ENCODE assay signal across 11 mouse cellular contexts in the genomic region with DNA sequence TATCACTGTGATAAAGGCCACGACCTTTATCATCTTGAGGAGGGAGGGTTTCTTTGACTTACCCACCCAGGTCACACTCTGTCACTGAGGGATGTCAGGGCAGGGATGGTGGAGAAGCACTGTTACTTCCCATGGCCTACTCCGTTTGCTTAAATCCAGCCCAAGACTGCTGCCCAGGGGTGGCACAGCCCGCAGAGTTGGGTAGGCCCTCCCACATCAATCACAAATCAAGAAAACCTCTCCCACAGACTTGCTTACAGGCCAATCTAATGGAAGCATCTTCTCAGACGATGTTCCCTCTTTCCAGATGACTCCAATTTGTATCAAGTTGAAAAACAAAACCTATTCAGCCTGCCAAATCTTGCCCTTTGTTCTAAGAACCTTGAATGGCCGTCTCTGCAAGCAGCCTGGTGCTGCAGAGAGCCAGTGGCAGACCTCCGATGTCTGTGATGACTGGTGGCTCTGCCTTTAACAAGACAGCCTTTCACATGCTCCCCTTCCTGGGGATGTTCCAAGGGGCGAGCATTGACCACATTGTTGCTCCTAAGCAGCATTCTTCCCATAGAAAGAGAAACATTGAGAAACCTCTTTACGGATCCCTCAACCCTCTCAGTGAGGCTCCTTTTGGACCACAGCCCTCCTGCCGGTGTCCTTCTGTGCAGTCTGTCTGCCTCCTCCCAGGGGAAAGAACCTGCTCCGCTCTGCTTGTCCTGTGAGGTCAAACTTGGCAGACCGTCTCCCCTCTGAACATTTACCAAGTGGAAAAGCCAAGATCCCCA. TPM values are rescaled to one million over a fixed set of nuclear protein-coding genes. Genes with fewer than 3 reads are reported as not detected.
A peak's percentile ranks its signal among the peaks of the same experiment; 100 is the strongest.
DNase-seq lines count a peak whose midpoint lies in the region; ATAC-seq and TF ChIP-seq lines count a peak whose summit lies in the region.
"Had no signal": no experiment of that assay in that cellular context is flagged by ENCODE, and none has a peak within 500 bp of the region (broad histone marks: within the 10 kb centered on the region; RNA-seq: fewer than 3 reads in every experiment).

No protein-coding gene starts in this region.

- TF ChIP-seq EP300 in liver, postnatal 0 days (IDR thresholded peaks at IDR 0.05; ENCODE audit: low read depth), result no peak

- TF ChIP-seq CTCF in liver, postnatal 0 days (IDR thresholded peaks at IDR 0.05; ENCODE audit: low read depth), result no peak

- no peak overlapping the region for H3K4me3 ChIP-seq in forebrain, embryonic 10.5 days
- H3K4me3 ChIP-seq in forebrain, embryonic 11.5 days (ENCODE audit: low read depth, low read length), result no peak overlapping the region
- H3K4me3 ChIP-seq in neural tube, embryonic 13.5 days, result no peak overlapping the region
- no peak overlapping the region for H3K4me3 ChIP-seq in hindbrain, embryonic 11.5 days (ENCODE audit: low read depth, low read length)
- no peak overlapping the region for H3K4me3 ChIP-seq in liver, postnatal 0 days (ENCODE audit: low read depth, low read length)
- H3K4me3 ChIP-seq: limb, embryonic 15.5 days had no signal

- H3K36me3 ChIP-seq in forebrain, embryonic 10.5 days (replicated peaks), result peaks cover 15% of the 10 kb centered on the region
- H3K36me3 ChIP-seq in forebrain, embryonic 11.5 days (ENCODE audit: control insufficient read depth, insufficient read depth, low read length), result no peaks in the 10 kb centered on the region; the same call in 1 of the 2 replicates
- H3K36me3 ChIP-seq in neural tube, embryonic 13.5 days, result no peaks in the 10 kb centered on the region
- H3K36me3 ChIP-seq in hindbrain, embryonic 11.5 days (ENCODE audit: control insufficient read depth, insufficient read depth, low read length), result no peaks in the 10 kb centered on the region
- H3K36me3 ChIP-seq in liver, postnatal 0 days (replicated peaks; ENCODE audit: insufficient read depth, low read length), result no peaks in the 10 kb centered on the region
- H3K36me3 ChIP-seq: limb, embryonic 15.5 days had no signal

- no peaks in the 10 kb centered on the region for H3K9me3 ChIP-seq in forebrain, embryonic 10.5 days
- H3K9me3 ChIP-seq in forebrain, embryonic 11.5 days (ENCODE audit: control insufficient read depth, low read length), result no peaks in the 10 kb centered on the region
- H3K9me3 ChIP-seq in neural tube, embryonic 13.5 days, result no peaks in the 10 kb centered on the region
- H3K9me3 ChIP-seq in hindbrain, embryonic 11.5 days (ENCODE audit: control insufficient read depth, low read length), result no peaks in the 10 kb centered on the region
- no peaks in the 10 kb centered on the region for H3K9me3 ChIP-seq in liver, postnatal 0 days (ENCODE audit: low read length)
- H3K9me3 ChIP-seq: limb, embryonic 15.5 days had no signal

- no peaks in the 10 kb centered on the region for H3K27me3 ChIP-seq in forebrain, embryonic 10.5 days (ENCODE audit: poor library complexity, severe bottlenecking)
- H3K27me3 ChIP-seq in forebrain, embryonic 11.5 days (ENCODE audit: control insufficient read depth, insufficient read depth, low read length), result no peaks in the 10 kb centered on the region
- no peaks in the 10 kb centered on the region for H3K27me3 ChIP-seq in neural tube, embryonic 13.5 days
- H3K27me3 ChIP-seq in hindbrain, embryonic 11.5 days (ENCODE audit: control insufficient read depth, insufficient read depth, low read length), result no peaks in the 10 kb centered on the region
- no peaks in the 10 kb centered on the region for H3K27me3 ChIP-seq in liver, postnatal 0 days (ENCODE audit: insufficient read depth, low read length)
- H3K27me3 ChIP-seq: limb, embryonic 15.5 days had no signal

- H3K4me2 ChIP-seq in forebrain, embryonic 11.5 days (ENCODE audit: low read depth, low read length, severe bottlenecking), result no peak overlapping the region
- no peak overlapping the region for H3K4me2 ChIP-seq in neural tube, embryonic 13.5 days
- no peak overlapping the region for H3K4me2 ChIP-seq in hindbrain, embryonic 11.5 days (replicated peaks; ENCODE audit: low read depth, low read length)
- no peak overlapping the region for H3K4me2 ChIP-seq in liver, postnatal 0 days (ENCODE audit: low read depth, low read length)
- H3K4me2 ChIP-seq: limb, embryonic 15.5 days had no signal

- DNase-seq in forebrain, embryonic 10.5 days (ENCODE audit: extremely low spot score, low spot score), result no peak
- no peak for DNase-seq in forebrain, embryonic 11.5 days (ENCODE audit: low spot score)
- DNase-seq in neural tube, embryonic 10.5 days (ENCODE audit: extremely low spot score, low spot score), result no peak
- DNase-seq in hindbrain, embryonic 11.5 days (ENCODE audit: low spot score), result peak; percentile 15
- no peak for DNase-seq in liver, postnatal 0 days
- no peak for DNase-seq in right cerebral cortex, adult 2 months (ENCODE audit: low spot score in 2 of 2)
- no peak for DNase-seq in right cerebral cortex, adult 18-20 months
- DNase-seq: kidney, postnatal 4 days had no signal

- ATAC-seq in forebrain, embryonic 11.5 days (replicated peaks; ENCODE audit: low FRiP score), result no peak
- ATAC-seq in neural tube, embryonic 13.5 days (ENCODE audit: low read depth), result peak; percentile 65; the same call in 1 of the 2 replicates
- no peak for ATAC-seq in hindbrain, embryonic 11.5 days (ENCODE audit: low FRiP score)
- ATAC-seq in liver, postnatal 0 days, result no peak

- H3K27ac ChIP-seq in forebrain, embryonic 10.5 days, result peak overlapping the region; percentile 16; the same call in 1 of the 2 replicates
- H3K27ac ChIP-seq in forebrain, embryonic 11.5 days (ENCODE audit: low read depth, low read length), result no peak overlapping the region
- no peak overlapping the region for H3K27ac ChIP-seq in neural tube, embryonic 13.5 days (replicated peaks)
- H3K27ac ChIP-seq in hindbrain, embryonic 11.5 days (ENCODE audit: low read depth, low read length), result no peak overlapping the region
- H3K27ac ChIP-seq in liver, postnatal 0 days (ENCODE audit: low read depth), result no peak overlapping the region
- H3K27ac ChIP-seq: limb, embryonic 15.5 days had no signal

- 46% methylated on average over 11 of the region's 11 CpGs for WGBS in forebrain, embryonic 10.5 days
- WGBS in forebrain, embryonic 11.5 days, result 34% methylated on average over 11 of the region's 11 CpGs
- 39% methylated on average over 11 of the region's 11 CpGs for WGBS in neural tube, embryonic 13.5 days
- whole genome bisulfite sequencing in hindbrain, embryonic 11.5 days, result 36% methylated on average over 11 of the region's 11 CpGs
- 72% methylated on average over 11 of the region's 11 CpGs for WGBS in liver, postnatal 0 days (ENCODE audit: insufficient replicate concordance)

- no peak overlapping the region for H3K9ac ChIP-seq in forebrain, embryonic 11.5 days (ENCODE audit: low read length)
- no peak overlapping the region for H3K9ac ChIP-seq in neural tube, embryonic 13.5 days
- H3K9ac ChIP-seq in hindbrain, embryonic 11.5 days (ENCODE audit: low read depth, low read length), result no peak overlapping the region
- H3K9ac ChIP-seq in liver, postnatal 0 days (replicated peaks), result no peak overlapping the region
- H3K9ac ChIP-seq: limb, embryonic 15.5 days had no signal

- H3K4me1 ChIP-seq in forebrain, embryonic 10.5 days, result peaks cover 11% of the 10 kb centered on the region
- peaks cover 3% of the 10 kb centered on the region; the same call in 1 of the 2 replicates for H3K4me1 ChIP-seq in forebrain, embryonic 11.5 days (replicated peaks; ENCODE audit: control insufficient read depth, insufficient read depth, low read length)
- H3K4me1 ChIP-seq in neural tube, embryonic 13.5 days (replicated peaks), result 0 out of 2 replicates have a peak, but pooled peaks cover 5% of the 10 kb centered on the region
- H3K4me1 ChIP-seq in hindbrain, embryonic 11.5 days (replicated peaks; ENCODE audit: control insufficient read depth, insufficient read depth, low read length), result no peaks in the 10 kb centered on the region
- H3K4me1 ChIP-seq in liver, postnatal 0 days (ENCODE audit: insufficient read depth), result no peaks in the 10 kb centered on the region

RNA-seq across cellular contexts. Expression of a gene that starts 25.9 kb away (rescaled TPM):
- not detected in 2 replicates for polyA plus RNA-seq in forebrain, embryonic 10.5 days (2016; fragmentation: Nextera tagmentation; extraction: Ambion mirVana)
- polyA plus RNA-seq in forebrain, embryonic 11.5 days (2014; fragmentation: Nextera tagmentation; extraction: Ambion mirVana), result not detected in 2 replicates
- polyA plus RNA-seq in neural tube, embryonic 13.5 days (2015; fragmentation: Nextera tagmentation; extraction: Ambion mirVana), result 0.73 and 0.87 TPM in 2 replicates
- polyA plus RNA-seq in hindbrain, embryonic 11.5 days (2014; fragmentation: Nextera tagmentation; extraction: Ambion mirVana), result 0.22 and 0.40 TPM in 2 replicates
- polyA plus RNA-seq in liver, postnatal 0 days (2015; fragmentation: Nextera tagmentation; extraction: Ambion mirVana), result 0.09 and 0.11 TPM in 2 replicates

RNA-seq across cellular contexts. Expression of a gene that starts 52.5 kb away (rescaled TPM):
- 0.14 and 0.24 TPM in 2 replicates for polyA plus RNA-seq in forebrain, embryonic 10.5 days (2016; fragmentation: Nextera tagmentation; extraction: Ambion mirVana)
- 0.39 and 0.68 TPM in 2 replicates for polyA plus RNA-seq in forebrain, embryonic 11.5 days (2014; fragmentation: Nextera tagmentation; extraction: Ambion mirVana)
- 0.48 TPM in 1 of 2 replicates, not detected in the other for polyA plus RNA-seq in neural tube, embryonic 13.5 days (2015; fragmentation: Nextera tagmentation; extraction: Ambion mirVana)
- 0.25 TPM in 1 of 2 replicates, not detected in the other for polyA plus RNA-seq in hindbrain, embryonic 11.5 days (2014; fragmentation: Nextera tagmentation; extraction: Ambion mirVana)
- polyA plus RNA-seq in liver, postnatal 0 days (2015; fragmentation: Nextera tagmentation; extraction: Ambion mirVana), result not detected in 2 replicates
- polyA plus RNA-seq: C2C12 had no signal
